Mouse (Mus musculus): Measurements from ENCODE around the gene Dhx16. TPM values are rescaled to one million over a fixed set of nuclear protein-coding genes. Genes with fewer than 3 reads are reported as not detected.

Dhx16 gene
- polyA plus RNA-seq, 1 experiment from 2014 or later = 51.3 TPM

- peak overlapping the region; percentile 97 for H3K27ac ChIP-seq (ENCODE audit: low read depth, low read length)
- 66% methylated on average over 6 of the region's 6 CpGs for WGBS
- peak overlapping the region; percentile 82; the same call in 1 of the 2 replicates for H3K4me3 ChIP-seq (ENCODE audit: low read depth, low read length)
- H3K9me3 ChIP-seq (ENCODE audit: control insufficient read depth, low read length) = no peaks in the 10 kb centered on the region; the same call in 1 of the 2 replicates
- peaks cover 12% of the 10 kb centered on the region for H3K4me1 ChIP-seq (ENCODE audit: control insufficient read depth, insufficient read depth, low read length)
- peak overlapping the region; percentile 92 for H3K4me2 ChIP-seq (ENCODE audit: low read depth)
- peaks cover 14% of the 10 kb centered on the region for H3K36me3 ChIP-seq (ENCODE audit: control insufficient read depth, insufficient read depth, low read length)
- DNase-seq (ENCODE audit: low spot score) = no peak
- peak overlapping the region; percentile 98 for H3K9ac ChIP-seq (ENCODE audit: low read length)
- no peaks in the 10 kb centered on the region for H3K27me3 ChIP-seq (ENCODE audit: control insufficient read depth, insufficient read depth, low read length)
- ATAC-seq (ENCODE audit: insufficient read depth, low FRiP score, low TSS enrichment) = no peak
Observed at GRCm38 (mm10) chr17:35919864-35920301, 40.3 kb downstream of the Dhx16 start.

DNA sequence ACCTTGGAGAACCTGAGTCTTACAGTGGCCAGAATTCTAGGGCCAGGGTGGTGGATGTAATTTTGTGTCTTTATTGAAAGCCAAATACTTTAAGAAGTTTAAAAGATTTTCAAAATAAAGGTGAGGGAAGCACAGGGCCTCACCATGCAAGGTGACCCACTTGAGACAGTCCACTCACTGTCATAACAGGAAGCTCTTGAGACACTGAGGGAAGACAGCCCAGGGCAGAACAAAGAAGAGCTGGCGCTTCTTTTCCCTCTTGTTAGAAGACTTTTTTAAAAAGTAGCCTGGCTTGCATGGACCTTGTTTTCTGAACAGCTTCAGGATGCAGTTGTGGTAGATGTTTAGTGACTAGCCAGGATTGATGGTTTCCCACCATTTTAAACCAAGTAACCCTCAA is 40.8 kb downstream of the Dhx16 start:
- ATAC-seq (ENCODE audit: insufficient read depth, low FRiP score, low TSS enrichment) (no peak), DNase-seq (ENCODE audit: low spot score) (no peak)
- Histone ChIP-seq H3K4me2 (ENCODE audit: low read depth) (no peak overlapping the region), H3K4me3 (ENCODE audit: low read depth, low read length) (no peak overlapping the region), H3K27ac (ENCODE audit: low read depth, low read length) (peak overlapping the region; percentile 97), H3K36me3 (ENCODE audit: control insufficient read depth, insufficient read depth, low read length) (peaks cover 14% of the 10 kb centered on the region), H3K4me1 (ENCODE audit: control insufficient read depth, insufficient read depth, low read length) (peaks cover 12% of the 10 kb centered on the region), H3K27me3 (ENCODE audit: control insufficient read depth, insufficient read depth, low read length) (no peaks in the 10 kb centered on the region), H3K9me3 (ENCODE audit: control insufficient read depth, low read length) (no peaks in the 10 kb centered on the region; the same call in 1 of the 2 replicates), H3K9ac (ENCODE audit: low read length) (no peak overlapping the region; the same call in 1 of the 2 replicates)
- WGBS = 100% methylated on average over 1 of the region's 1 CpGs

DNA sequence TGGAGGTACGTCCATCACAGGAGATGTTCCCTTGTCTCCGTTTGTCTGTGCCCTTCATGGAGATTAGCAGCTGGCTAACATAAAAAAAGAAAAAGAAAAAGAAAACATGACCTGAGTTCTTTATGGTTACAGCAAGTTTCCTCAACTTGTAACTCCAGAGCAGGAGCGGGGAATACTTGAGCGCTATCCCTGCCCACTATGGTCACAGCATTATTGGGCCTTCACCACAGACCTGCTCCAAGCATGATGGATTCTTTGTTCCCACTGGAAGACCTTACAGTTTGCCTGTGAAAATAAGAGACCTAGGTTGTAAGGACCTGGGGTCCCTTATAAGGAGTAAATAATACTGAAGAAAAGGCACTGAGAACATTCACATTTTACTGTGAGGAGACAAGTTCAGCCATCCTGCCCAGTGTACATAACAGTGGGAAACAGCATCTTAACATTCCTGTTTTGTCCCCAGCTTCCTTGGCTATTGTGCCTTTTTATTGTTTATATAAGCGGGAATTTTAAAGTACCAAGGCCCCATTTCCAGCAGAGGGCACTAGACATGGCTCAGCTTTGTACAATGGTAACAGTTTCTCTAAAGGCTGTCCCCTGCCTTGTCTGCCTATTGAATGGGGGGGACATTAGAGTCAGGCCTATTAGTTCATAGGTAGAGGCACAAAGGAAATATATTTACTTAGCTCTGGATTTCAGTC is 41.4 kb downstream of the Dhx16 start:
- no peak for ATAC-seq (ENCODE audit: insufficient read depth, low FRiP score, low TSS enrichment)
- H3K4me1 ChIP-seq (ENCODE audit: control insufficient read depth, insufficient read depth, low read length) = peaks cover 12% of the 10 kb centered on the region
- H3K27me3 ChIP-seq (ENCODE audit: control insufficient read depth, insufficient read depth, low read length) = no peaks in the 10 kb centered on the region
- H3K9me3 ChIP-seq (ENCODE audit: control insufficient read depth, low read length) = no peaks in the 10 kb centered on the region; the same call in 1 of the 2 replicates
- H3K36me3 ChIP-seq (ENCODE audit: control insufficient read depth, insufficient read depth, low read length) = peaks cover 14% of the 10 kb centered on the region
- H3K9ac ChIP-seq (ENCODE audit: low read length) = no peak overlapping the region
- peak; percentile 46 for DNase-seq (ENCODE audit: low spot score)
- 0 out of 2 replicates have a peak overlapping the region, but pooled peaks have one; percentile 17 for H3K27ac ChIP-seq (ENCODE audit: low read depth, low read length)
- no peak overlapping the region for H3K4me3 ChIP-seq (ENCODE audit: low read depth, low read length)
- WGBS = 82% methylated on average over 5 of the region's 5 CpGs
- H3K4me2 ChIP-seq (ENCODE audit: low read depth) = no peak overlapping the region; the same call in 1 of the 2 replicates

DNA sequence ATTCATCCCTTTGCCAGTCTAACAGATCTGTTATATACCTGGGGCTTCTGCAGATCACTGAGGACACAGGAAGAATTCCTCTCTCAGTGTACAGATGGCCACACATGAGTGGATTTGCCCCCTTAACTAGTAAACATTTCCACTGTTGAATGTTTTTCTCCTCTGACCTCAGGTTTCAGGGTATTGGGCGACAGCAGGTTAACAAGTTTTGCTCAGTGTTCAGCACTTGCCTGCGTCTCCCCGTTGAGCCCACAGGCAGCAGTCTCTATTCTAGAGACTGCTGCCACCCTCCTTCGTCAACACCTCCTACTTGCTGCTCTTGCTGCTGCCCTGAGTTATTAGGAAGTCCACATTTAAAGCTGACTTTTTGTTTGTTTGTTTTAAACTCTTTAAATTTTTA is 42.1 kb downstream of the Dhx16 start:
- Histone ChIP-seq H3K4me3 (ENCODE audit: low read depth, low read length) (no peak overlapping the region), H3K27ac (ENCODE audit: low read depth, low read length) (no peak overlapping the region), H3K27me3 (ENCODE audit: control insufficient read depth, insufficient read depth, low read length) (no peaks in the 10 kb centered on the region), H3K36me3 (ENCODE audit: control insufficient read depth, insufficient read depth, low read length) (peaks cover 18% of the 10 kb centered on the region), H3K9ac (ENCODE audit: low read length) (no peak overlapping the region), H3K4me2 (ENCODE audit: low read depth) (no peak overlapping the region), H3K9me3 (ENCODE audit: control insufficient read depth, low read length) (no peaks in the 10 kb centered on the region; the same call in 1 of the 2 replicates), H3K4me1 (ENCODE audit: control insufficient read depth, insufficient read depth, low read length) (peaks cover 12% of the 10 kb centered on the region)
- 92% methylated on average over 4 of the region's 4 CpGs for WGBS
- DNase-seq (ENCODE audit: low spot score) = no peak
- no peak for ATAC-seq (ENCODE audit: insufficient read depth, low FRiP score, low TSS enrichment)

DNA sequence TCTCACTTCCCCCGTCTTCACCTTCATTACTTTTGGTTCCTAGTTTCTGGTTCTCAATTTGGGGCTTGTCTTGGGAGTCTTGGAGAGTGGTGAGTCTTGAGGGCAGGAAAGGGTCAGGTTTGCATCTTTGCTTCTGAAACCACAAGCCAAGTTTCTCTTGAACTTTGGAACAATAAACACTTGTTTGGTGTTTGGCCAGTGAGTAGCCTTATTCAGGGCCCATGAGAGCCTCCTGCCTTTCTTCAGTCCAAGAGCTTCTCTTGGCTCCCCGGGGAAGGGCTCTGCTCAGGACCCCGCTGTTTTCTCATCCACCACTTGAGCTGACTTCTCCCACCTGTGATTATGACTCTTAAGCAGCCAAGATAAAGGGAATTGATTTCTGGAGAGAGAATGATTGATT is 42.9 kb downstream of the Dhx16 start:
- WGBS = 89% methylated on average over 3 of the region's 3 CpGs
- H3K9ac ChIP-seq (ENCODE audit: low read length) = no peak overlapping the region

DNA sequence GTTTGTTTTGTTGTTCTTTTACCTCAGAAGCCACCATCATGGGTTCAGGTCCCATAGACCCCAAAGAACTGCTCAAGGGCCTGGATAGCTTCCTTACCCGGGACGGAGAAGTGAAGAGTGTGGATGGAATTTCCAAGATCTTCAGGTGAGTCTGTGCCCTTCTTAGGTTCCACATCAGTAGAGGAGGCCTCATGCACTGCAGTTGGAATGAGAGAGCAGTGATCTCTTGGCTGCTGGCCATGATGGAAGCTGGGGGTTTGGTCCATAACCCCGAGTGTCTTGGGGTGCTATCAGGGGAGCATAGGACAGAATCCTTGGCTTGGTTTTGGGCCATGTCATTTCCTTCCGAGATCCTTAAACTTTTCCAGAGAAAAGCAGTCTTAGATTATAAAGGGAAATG is 43.7 kb downstream of the Dhx16 start:
- H3K36me3 ChIP-seq (ENCODE audit: control insufficient read depth, insufficient read depth, low read length) = peaks cover 24% of the 10 kb centered on the region
- ATAC-seq (ENCODE audit: insufficient read depth, low FRiP score, low TSS enrichment) = no peak
- no peaks in the 10 kb centered on the region; the same call in 1 of the 2 replicates for H3K9me3 ChIP-seq (ENCODE audit: control insufficient read depth, low read length)
- H3K4me3 ChIP-seq (ENCODE audit: low read depth, low read length) = no peak overlapping the region
- H3K4me1 ChIP-seq (ENCODE audit: control insufficient read depth, insufficient read depth, low read length) = peaks cover 12% of the 10 kb centered on the region
- DNase-seq (ENCODE audit: low spot score) = no peak
- no peaks in the 10 kb centered on the region for H3K27me3 ChIP-seq (ENCODE audit: control insufficient read depth, insufficient read depth, low read length)
- H3K9ac ChIP-seq (ENCODE audit: low read length) = no peak overlapping the region
- H3K27ac ChIP-seq (ENCODE audit: low read depth, low read length) = no peak overlapping the region
- 92% methylated on average over 4 of the region's 4 CpGs for WGBS
- no peak overlapping the region for H3K4me2 ChIP-seq (ENCODE audit: low read depth)

More for the DNA sequence above, 42.9 kb downstream of the Dhx16 start:
- Histone ChIP-seq H3K27me3 (ENCODE audit: control insufficient read depth, insufficient read depth, low read length) (no peaks in the 10 kb centered on the region), H3K4me1 (ENCODE audit: control insufficient read depth, insufficient read depth, low read length) (peaks cover 12% of the 10 kb centered on the region), H3K36me3 (ENCODE audit: control insufficient read depth, insufficient read depth, low read length) (peaks cover 19% of the 10 kb centered on the region), H3K4me3 (ENCODE audit: low read depth, low read length) (no peak overlapping the region), H3K9me3 (ENCODE audit: control insufficient read depth, low read length) (no peaks in the 10 kb centered on the region; the same call in 1 of the 2 replicates), H3K27ac (ENCODE audit: low read depth, low read length) (no peak overlapping the region), H3K4me2 (ENCODE audit: low read depth) (no peak overlapping the region)
- ATAC-seq (ENCODE audit: insufficient read depth, low FRiP score, low TSS enrichment) = no peak
- DNase-seq (ENCODE audit: low spot score) = no peak

DNA sequence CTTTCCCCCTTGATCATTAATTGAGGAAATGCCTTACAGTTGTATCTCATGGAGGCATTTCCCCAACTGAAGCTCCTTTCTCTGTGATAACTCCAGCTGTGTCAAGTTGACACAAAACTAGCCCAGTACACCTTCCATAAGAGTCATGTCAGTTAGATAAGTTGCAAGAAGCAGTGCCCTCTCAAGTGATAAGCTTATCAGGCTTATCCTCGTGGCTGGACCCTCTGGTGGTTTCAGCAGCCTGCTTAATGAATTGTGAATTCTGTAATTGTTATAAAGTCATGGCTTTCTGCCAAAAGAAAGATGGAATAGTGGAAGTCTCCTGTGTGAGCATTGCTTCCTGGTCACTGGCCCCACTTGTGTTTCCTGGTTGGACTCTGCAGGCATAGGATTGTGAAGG is 47.9 kb downstream of the Dhx16 start:
- H3K9ac ChIP-seq (ENCODE audit: low read length) = no peak overlapping the region
- no peak overlapping the region for H3K4me2 ChIP-seq (ENCODE audit: low read depth)
- H3K4me1 ChIP-seq (ENCODE audit: control insufficient read depth, insufficient read depth, low read length) = no peaks in the 10 kb centered on the region
- DNase-seq (ENCODE audit: low spot score) = no peak
- H3K27ac ChIP-seq (ENCODE audit: low read depth, low read length) = no peak overlapping the region
- peaks cover 42% of the 10 kb centered on the region for H3K36me3 ChIP-seq (ENCODE audit: control insufficient read depth, insufficient read depth, low read length)
- no peak overlapping the region for H3K4me3 ChIP-seq (ENCODE audit: low read depth, low read length)
- H3K27me3 ChIP-seq (ENCODE audit: control insufficient read depth, insufficient read depth, low read length) = no peaks in the 10 kb centered on the region
- ATAC-seq (ENCODE audit: insufficient read depth, low FRiP score, low TSS enrichment) = no peak
- no peaks in the 10 kb centered on the region; the same call in 1 of the 2 replicates for H3K9me3 ChIP-seq (ENCODE audit: control insufficient read depth, low read length)
- 90% methylated on average over 1 of the region's 1 CpGs for WGBS

DNA sequence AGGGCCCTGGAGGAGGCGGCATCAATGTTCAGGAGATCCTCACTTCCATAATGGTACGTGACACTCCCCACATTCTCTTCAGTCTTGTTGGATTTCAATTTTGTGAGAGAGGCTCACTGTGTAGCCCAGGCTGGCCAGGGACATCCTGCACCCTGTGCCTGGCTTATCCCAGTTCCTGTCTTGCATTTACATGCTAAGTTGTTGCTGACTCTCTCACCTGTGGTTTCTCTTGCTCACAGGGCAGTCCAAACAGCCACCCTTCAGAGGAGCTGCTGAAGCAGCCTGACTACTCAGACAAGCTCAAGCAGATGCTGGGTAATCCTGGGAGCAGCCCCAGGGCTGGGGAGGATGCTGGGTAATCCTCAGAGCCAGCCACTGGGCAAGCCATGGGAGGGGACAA is 49.9 kb downstream of the Dhx16 start:
- H3K4me2 ChIP-seq (ENCODE audit: low read depth) = no peak overlapping the region
- no peak overlapping the region for H3K27ac ChIP-seq (ENCODE audit: low read depth, low read length)
- no peak overlapping the region for H3K4me3 ChIP-seq (ENCODE audit: low read depth, low read length)
- no peaks in the 10 kb centered on the region for H3K27me3 ChIP-seq (ENCODE audit: control insufficient read depth, insufficient read depth, low read length)
- peaks cover 32% of the 10 kb centered on the region for H3K36me3 ChIP-seq (ENCODE audit: control insufficient read depth, insufficient read depth, low read length)
- no peaks in the 10 kb centered on the region for H3K4me1 ChIP-seq (ENCODE audit: control insufficient read depth, insufficient read depth, low read length)
- DNase-seq (ENCODE audit: low spot score) (no peak), ATAC-seq (ENCODE audit: insufficient read depth, low FRiP score, low TSS enrichment) (no peak)
- H3K9me3 ChIP-seq (ENCODE audit: control insufficient read depth, low read length) = no peaks in the 10 kb centered on the region
- H3K9ac ChIP-seq (ENCODE audit: low read length) = no peak overlapping the region
- 91% methylated on average over 2 of the region's 2 CpGs for WGBS

DNA sequence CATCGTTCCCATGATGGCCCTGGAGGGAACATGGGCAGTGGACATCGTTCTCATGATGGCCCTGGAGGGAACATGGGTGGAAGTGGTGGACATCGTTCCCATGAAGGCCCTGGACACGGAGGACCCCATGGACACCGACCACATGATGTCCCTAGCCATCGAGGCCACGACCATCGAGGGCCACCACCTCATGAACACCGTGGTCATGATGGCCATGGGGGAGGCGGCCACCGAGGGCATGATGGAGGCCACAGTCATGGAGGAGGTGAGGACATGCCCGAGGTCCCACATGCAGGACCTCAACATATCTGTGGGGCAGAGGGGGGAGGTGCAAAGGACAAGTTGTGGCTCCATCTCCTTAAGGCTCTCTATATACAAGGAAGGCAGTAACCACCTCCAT is 51.0 kb downstream of the Dhx16 start:
- H3K27ac ChIP-seq (ENCODE audit: low read depth, low read length) = no peak overlapping the region
- H3K4me2 ChIP-seq (ENCODE audit: low read depth) = no peak overlapping the region
- peaks cover 30% of the 10 kb centered on the region for H3K36me3 ChIP-seq (ENCODE audit: control insufficient read depth, insufficient read depth, low read length)
- 96% methylated on average over 12 of the region's 12 CpGs for whole genome bisulfite sequencing
- H3K9me3 ChIP-seq (ENCODE audit: control insufficient read depth, low read length) = no peaks in the 10 kb centered on the region
- no peak overlapping the region for H3K9ac ChIP-seq (ENCODE audit: low read length)
- H3K27me3 ChIP-seq (ENCODE audit: control insufficient read depth, insufficient read depth, low read length) = no peaks in the 10 kb centered on the region
- ATAC-seq (ENCODE audit: insufficient read depth, low FRiP score, low TSS enrichment) = no peak
- DNase-seq (ENCODE audit: low spot score) = no peak
- no peaks in the 10 kb centered on the region for H3K4me1 ChIP-seq (ENCODE audit: control insufficient read depth, insufficient read depth, low read length)
- H3K4me3 ChIP-seq (ENCODE audit: low read depth, low read length) = no peak overlapping the region

Measured in neural tube, embryonic 11.5 days (tissue).